Mouse (Mus musculus): ENCODE measurements at regions not wholly inside any gene's neighbourhood (a gene's known extent, or its start where the extent isn't known, plus 50 kb on each side); places are given as distances from the start of the nearest gene placed in this dataset.

GRCm38 (mm10) chr1:48792573-48792972, 1899.9 kb upstream of the Slc39a10 start:
- no peak for DNase-seq

- peak in 1 of 2 experiments; percentile 10 for DNase-seq
Measured at GRCm38 (mm10) chr1:48753252-48753755, 1860.7 kb upstream of the Slc39a10 start.

DNA sequence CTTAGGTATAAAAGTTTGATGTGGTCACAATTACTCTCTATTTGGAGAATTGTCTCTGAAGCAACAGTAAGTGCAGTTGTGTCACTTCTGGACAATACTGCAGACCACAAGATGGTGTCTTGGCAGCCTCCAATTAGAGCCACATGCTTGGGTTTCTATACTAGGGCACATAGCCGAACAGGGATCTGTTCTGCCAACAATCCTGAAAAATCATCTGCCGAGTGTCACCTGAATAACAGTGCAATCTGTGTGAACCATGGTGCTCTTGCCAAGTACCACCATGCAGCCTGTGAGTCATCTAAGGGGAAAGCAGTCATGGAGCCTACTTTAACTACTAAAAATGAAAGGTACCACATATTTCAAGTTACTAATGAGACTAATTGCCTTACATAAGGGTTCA, 1840.9 kb upstream of the Slc39a10 start:
- peak; percentile 87 to 89 for DNase-seq

GRCm38 (mm10) chr1:48708606-48709005, 1816.0 kb upstream of the Slc39a10 start:
- peak; percentile 52 to 53 for DNase-seq
